Mouse (Mus musculus) adrenal gland, postnatal 10 days (tissue): Measurements from ENCODE around the gene Vmn2r23. TPM values are rescaled to one million over a fixed set of nuclear protein-coding genes. Genes with fewer than 3 reads are reported as not detected.
"Not testable (repeated sequence)": the region's sequence is repeated elsewhere in the genome, so short reads cannot be mapped to it uniquely, and the experiment has no call there.

Experiments
- DNase-seq: peaks from one replicate; pipeline ENCODE4 v3.0.0; 2021; ENCODE audit warnings: mixed read lengths
- long read RNA-seq, 2 experiments: library from polyadenylated mRNA; stranded (forward); transcript quantifications; one replicate each; pipeline ENCODE4 v2.0.0; 2021
- total RNA-seq, 2 experiments: library from RNA; stranded (reverse); gene quantifications; 2 replicates each; pipeline ENCODE4 v1.2.3; 2021

Vmn2r23 gene
- total RNA-seq, result not detected
- long read RNA-seq, experiment 1, result 0 reads
- long read RNA-seq, experiment 2, result 0 reads

DNA sequence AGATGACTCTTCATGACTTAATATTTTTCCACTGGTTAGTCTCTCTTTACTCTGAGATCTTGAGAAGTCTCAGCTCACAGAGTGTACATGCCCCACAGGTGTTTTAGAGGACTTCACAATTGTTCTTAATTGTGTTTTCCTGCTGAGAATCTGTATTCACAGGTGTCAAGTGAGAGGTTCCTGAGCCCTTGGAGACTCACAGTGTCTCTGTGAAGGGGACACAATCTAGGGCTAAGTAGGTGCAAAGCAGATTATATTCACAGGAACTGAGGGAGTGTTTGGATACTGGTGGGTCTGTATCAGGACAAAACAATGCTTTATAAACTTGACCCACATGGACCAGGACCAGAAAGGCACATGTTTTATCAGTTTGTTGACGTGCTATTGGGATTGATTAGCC is at the start of gene Vmn2r23:
Vmn2r23 (plus strand) TSS at position 301 of the 400 bp plus-strand sequence.
- no peak for DNase-seq

DNA sequence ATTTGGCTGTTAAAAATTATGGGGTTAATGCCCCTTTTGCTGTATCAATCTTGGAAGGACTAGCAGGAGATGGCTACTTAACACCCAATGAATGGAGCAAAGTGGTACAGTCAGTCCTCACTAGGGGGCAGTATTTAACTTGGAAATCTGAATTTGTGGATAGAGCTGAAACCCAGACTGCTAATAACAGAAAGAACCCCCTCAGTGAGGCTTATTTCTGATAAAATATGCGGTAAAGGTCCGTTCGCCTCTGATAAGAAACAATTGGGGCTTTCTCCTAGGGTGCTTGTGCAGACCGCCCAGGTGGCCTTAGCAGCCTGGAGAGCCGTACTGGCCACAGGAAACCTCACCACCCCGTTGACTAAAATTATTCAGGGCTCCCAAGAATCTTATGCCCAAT is 45.4 kb upstream of the Vmn2r23 start:
- no peak for DNase-seq

DNA sequence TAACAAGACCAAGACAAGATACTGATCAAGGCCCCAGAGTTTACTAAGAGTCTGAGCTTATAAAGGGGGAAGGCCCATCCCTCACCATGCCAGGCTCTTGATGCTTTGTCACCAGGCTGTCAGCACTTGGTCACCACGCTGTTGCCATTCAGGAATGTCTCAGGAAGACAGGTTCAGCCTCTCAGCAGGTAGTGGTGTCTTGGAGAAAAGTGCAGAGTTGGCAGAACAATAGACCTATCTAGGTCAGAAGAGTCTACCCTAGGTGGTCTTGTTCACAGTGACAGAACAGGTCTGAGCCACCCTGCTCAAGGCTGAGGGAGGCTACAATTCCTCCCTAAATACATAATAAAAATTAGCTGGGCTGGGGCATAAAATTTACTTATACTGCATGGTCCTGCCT is 5.8 kb upstream of the Vmn2r23 start:
- not testable (repeated sequence) for DNase-seq

DNA sequence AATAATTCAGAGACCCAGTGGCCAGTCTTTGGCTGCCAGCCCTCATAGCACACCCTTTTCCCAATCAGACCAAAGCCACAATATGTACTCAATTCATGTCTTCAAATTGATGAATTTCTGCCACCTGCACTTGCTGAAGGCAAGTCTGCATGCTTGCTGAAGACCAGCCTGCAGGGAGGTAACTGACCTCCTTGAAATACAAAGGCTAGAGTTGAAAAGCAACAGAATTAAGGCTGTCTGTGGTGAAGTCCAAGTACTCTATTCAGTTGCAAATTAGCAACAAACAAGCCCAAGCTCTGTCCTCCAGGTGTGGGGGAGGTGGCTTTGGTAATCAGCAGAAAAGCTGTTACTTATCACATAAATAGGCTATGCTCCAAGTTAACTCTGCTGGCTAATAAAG is 5.3 kb upstream of the Vmn2r23 start:
- no peak for DNase-seq

DNA sequence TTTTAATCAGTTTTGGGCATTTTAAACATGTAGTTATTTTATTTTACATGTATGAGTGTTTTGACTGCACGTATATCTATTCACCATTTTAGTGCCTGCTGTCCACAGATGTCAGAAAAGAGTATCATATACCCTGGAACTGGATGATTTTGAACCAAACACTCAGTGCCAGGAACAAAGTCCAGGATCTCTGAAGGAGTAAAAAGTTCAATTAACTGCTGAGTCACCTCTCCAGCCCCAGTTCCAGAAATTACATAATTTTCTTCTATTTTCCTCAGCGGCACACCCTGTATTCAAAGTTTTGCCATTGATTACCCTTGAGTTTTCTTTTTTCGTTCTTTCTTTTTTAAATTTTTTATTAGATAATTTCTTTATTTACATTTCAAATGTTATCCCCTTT is 67.6 kb downstream of the Vmn2r23 start:
- DNase-seq, result no peak

DNA sequence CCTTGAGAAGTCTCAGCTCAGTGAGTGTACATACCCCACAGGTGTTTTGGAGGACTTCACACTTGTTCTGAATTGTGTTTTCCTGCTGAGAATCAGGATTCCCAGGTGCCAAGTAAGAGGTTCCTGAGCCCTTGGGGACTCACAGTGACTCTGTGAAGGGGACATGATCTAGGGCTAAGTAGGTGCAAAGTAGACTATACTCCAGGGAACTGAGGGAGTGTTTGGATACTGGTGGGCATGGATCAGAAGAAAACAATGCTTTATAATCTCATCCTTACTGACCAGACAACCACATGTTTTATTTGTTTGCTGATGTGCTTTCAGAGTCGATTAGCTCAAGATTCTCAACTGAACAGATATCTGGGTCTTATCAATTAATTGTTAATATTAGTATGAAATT is 76.1 kb downstream of the Vmn2r23 start, which contains the start of gene Vmn2r24:
Vmn2r24 (plus strand) TSS at position 301 of the 400 bp plus-strand sequence.
- DNase-seq, result no peak

DNA sequence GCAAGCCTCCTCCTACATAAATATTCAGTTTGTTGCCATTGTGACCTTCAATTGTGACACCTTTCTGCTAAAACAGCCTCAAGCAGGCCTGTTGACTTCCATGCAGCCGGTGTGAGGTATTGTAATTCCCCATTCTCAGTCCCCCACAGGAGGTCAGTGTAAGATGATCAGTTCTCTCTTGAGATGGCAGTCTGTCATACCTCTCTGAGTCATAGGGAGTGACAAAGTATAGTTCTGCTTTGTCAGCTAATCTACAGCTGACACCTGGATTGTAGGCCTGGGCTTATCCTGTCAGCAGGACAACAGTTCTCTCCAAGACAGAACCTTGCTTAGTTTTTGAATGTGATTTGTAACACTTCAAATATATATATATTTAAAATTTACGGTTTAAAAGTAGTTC is 82.4 kb downstream of the Vmn2r23 start:
- no peak for DNase-seq

DNA sequence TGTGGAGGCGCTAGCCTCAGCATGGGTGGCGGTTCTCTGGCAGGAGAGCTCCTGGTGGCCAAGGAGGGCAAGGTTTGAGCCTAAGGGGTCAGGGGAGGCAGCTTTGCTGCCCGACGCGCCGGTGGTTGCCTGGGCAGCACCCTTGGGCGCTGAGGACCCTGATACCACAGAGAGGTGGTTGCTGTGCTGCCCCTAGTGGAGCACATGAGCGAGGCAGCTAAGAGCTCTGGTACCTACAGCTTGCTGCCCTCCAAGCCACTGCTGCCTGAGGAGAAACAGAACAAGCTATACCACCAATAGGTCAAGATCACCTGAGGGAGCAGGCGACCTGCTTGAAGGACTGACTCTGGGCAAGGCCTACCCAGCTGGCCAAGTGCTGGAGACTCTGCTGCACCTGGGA is 91.3 kb downstream of the Vmn2r23 start:
- no peak for DNase-seq

Other genes starting within 250 kb of the Vmn2r23 start
- gene Vmn2r21, start 169.3 kb upstream of the Vmn2r23 start, total RNA-seq, result not detected
- not detected for gene Vmn2r22, start 51.9 kb upstream of the Vmn2r23 start, total RNA-seq
- gene Vmn2r24, start 76.2 kb downstream of the Vmn2r23 start, total RNA-seq, result not detected
- not detected for gene Vmn2r25, start 150.8 kb downstream of the Vmn2r23 start, total RNA-seq